ENCODE assay signal across 8 mouse cellular contexts in the genomic region with DNA sequence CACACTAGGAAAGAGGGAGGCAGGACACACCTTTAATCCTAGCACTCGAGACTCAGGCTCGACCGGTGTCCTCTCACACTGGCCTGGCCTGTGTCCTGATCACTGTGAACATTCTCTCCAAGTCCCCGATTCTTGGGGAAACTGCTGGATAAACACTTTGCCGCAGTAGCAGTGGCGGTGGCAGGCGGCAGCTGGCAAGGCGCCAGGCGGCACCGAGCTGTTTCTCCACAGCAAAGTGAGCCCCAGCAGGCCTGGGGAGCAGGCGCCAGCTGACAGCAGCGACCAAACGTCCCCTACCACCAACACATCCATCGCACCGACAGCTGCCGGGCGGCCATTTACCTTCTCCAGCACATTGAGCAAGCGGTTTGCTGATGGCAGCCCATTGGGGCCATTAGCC. TPM values are rescaled to one million over a fixed set of nuclear protein-coding genes. Genes with fewer than 3 reads are reported as not detected.
DNase-seq lines count a peak whose midpoint lies in the region; ATAC-seq and TF ChIP-seq lines count a peak whose summit lies in the region.

No protein-coding gene starts in this region.

- H3K27me3 ChIP-seq in limb, embryonic 12.5 days: no peaks in the 10 kb centered on the region
- no peaks in the 10 kb centered on the region for H3K27me3 ChIP-seq in limb, embryonic 10.5 days (ENCODE audit: low read depth, poor library complexity, severe bottlenecking)
- H3K27me3 ChIP-seq in forebrain, embryonic 14.5 days (replicated peaks; ENCODE audit: control insufficient read depth, insufficient read depth, low read length): no peaks in the 10 kb centered on the region
- H3K27me3 ChIP-seq in hindbrain, embryonic 11.5 days (ENCODE audit: control insufficient read depth, insufficient read depth, low read length): no peaks in the 10 kb centered on the region
- no peaks in the 10 kb centered on the region for H3K27me3 ChIP-seq in stomach, postnatal 0 days (ENCODE audit: control insufficient read depth, insufficient read depth, low read length)

- H3K4me3 ChIP-seq in limb, embryonic 12.5 days (replicated peaks): no peak overlapping the region
- H3K4me3 ChIP-seq in limb, embryonic 10.5 days: no peak overlapping the region
- H3K4me3 ChIP-seq in forebrain, embryonic 14.5 days (ENCODE audit: low read depth, low read length): no peak overlapping the region
- no peak overlapping the region for H3K4me3 ChIP-seq in hindbrain, embryonic 11.5 days (ENCODE audit: low read depth, low read length)
- no peak overlapping the region for H3K4me3 ChIP-seq in stomach, postnatal 0 days (ENCODE audit: low read depth, low read length)

- H3K36me3 ChIP-seq in limb, embryonic 12.5 days: peaks cover 99% of the 10 kb centered on the region
- H3K36me3 ChIP-seq in limb, embryonic 10.5 days: peaks cover 100% of the 10 kb centered on the region
- H3K36me3 ChIP-seq in forebrain, embryonic 14.5 days (ENCODE audit: control insufficient read depth, insufficient read depth, low read length): peaks cover 75% of the 10 kb centered on the region
- H3K36me3 ChIP-seq in hindbrain, embryonic 11.5 days (ENCODE audit: control insufficient read depth, insufficient read depth, low read length): peaks cover 26% of the 10 kb centered on the region
- peaks cover 19% of the 10 kb centered on the region for H3K36me3 ChIP-seq in stomach, postnatal 0 days (ENCODE audit: control insufficient read depth, insufficient read depth, low read length)

- ATAC-seq in limb, embryonic 12.5 days (ENCODE audit: insufficient number of reproducible peaks, insufficient read depth, low FRiP score, low TSS enrichment, low read depth): no peak
- peak; percentile 44 for ATAC-seq in forebrain, embryonic 14.5 days
- peak; percentile 21; the same call in 1 of the 2 replicates for ATAC-seq in hindbrain, embryonic 11.5 days (ENCODE audit: low FRiP score)
- no peak for ATAC-seq in stomach, postnatal 0 days (ENCODE audit: low FRiP score, low TSS enrichment)

- H3K4me1 ChIP-seq in limb, embryonic 12.5 days (replicated peaks): peaks cover 58% of the 10 kb centered on the region
- peaks cover 27% of the 10 kb centered on the region for H3K4me1 ChIP-seq in limb, embryonic 10.5 days
- H3K4me1 ChIP-seq in forebrain, embryonic 14.5 days (ENCODE audit: control insufficient read depth, insufficient read depth, low read length): peaks cover 48% of the 10 kb centered on the region
- H3K4me1 ChIP-seq in hindbrain, embryonic 11.5 days (replicated peaks; ENCODE audit: control insufficient read depth, insufficient read depth, low read length): peaks cover 53% of the 10 kb centered on the region
- peaks cover 22% of the 10 kb centered on the region for H3K4me1 ChIP-seq in stomach, postnatal 0 days (replicated peaks; ENCODE audit: control insufficient read depth, insufficient read depth)

- TF ChIP-seq EP300 in stomach, postnatal 0 days (optimal IDR thresholded peaks at IDR 0.05): no peak

- peak overlapping the region; percentile 72 for H3K27ac ChIP-seq in limb, embryonic 12.5 days
- H3K27ac ChIP-seq in limb, embryonic 10.5 days: no peak overlapping the region
- peak overlapping the region; percentile 89 for H3K27ac ChIP-seq in forebrain, embryonic 14.5 days (ENCODE audit: low read depth, low read length)
- H3K27ac ChIP-seq in hindbrain, embryonic 11.5 days (ENCODE audit: low read depth, low read length): peak overlapping the region; percentile 93
- peak overlapping the region; percentile 58 for H3K27ac ChIP-seq in stomach, postnatal 0 days (replicated peaks)

- no peaks in the 10 kb centered on the region for H3K9me3 ChIP-seq in limb, embryonic 12.5 days
- no peaks in the 10 kb centered on the region for H3K9me3 ChIP-seq in limb, embryonic 10.5 days (replicated peaks)
- no peaks in the 10 kb centered on the region for H3K9me3 ChIP-seq in forebrain, embryonic 14.5 days (replicated peaks; ENCODE audit: control insufficient read depth, low read length)
- H3K9me3 ChIP-seq in hindbrain, embryonic 11.5 days (ENCODE audit: control insufficient read depth, low read length): no peaks in the 10 kb centered on the region
- H3K9me3 ChIP-seq in stomach, postnatal 0 days (ENCODE audit: control insufficient read depth, low read length): no peaks in the 10 kb centered on the region

- H3K4me2 ChIP-seq in limb, embryonic 12.5 days: no peak overlapping the region
- H3K4me2 ChIP-seq in forebrain, embryonic 14.5 days (ENCODE audit: low read length): peak overlapping the region; percentile 2
- no peak overlapping the region for H3K4me2 ChIP-seq in hindbrain, embryonic 11.5 days (replicated peaks; ENCODE audit: low read depth, low read length)
- H3K4me2 ChIP-seq in stomach, postnatal 0 days (replicated peaks; ENCODE audit: low read depth): 0 out of 2 replicates have a peak overlapping the region, but pooled peaks have one; percentile 3

- H3K9ac ChIP-seq in limb, embryonic 12.5 days (replicated peaks): 0 out of 2 replicates have a peak overlapping the region, but pooled peaks have one; percentile 1
- peak overlapping the region; percentile 33; the same call in 1 of the 2 replicates for H3K9ac ChIP-seq in forebrain, embryonic 14.5 days (ENCODE audit: low read length)
- H3K9ac ChIP-seq in hindbrain, embryonic 11.5 days (ENCODE audit: low read depth, low read length): peak overlapping the region; percentile 49
- 0 out of 2 replicates have a peak overlapping the region, but pooled peaks have one; percentile 38 for H3K9ac ChIP-seq in stomach, postnatal 0 days (ENCODE audit: low read length)

- TF ChIP-seq CTCF in stomach, postnatal 0 days (IDR thresholded peaks at IDR 0.05; ENCODE audit: low read depth): no peak

- 68% methylated on average over 18 of the region's 18 CpGs for WGBS in limb, embryonic 12.5 days
- 85% methylated on average over 18 of the region's 18 CpGs for WGBS in limb, embryonic 10.5 days
- WGBS in forebrain, embryonic 14.5 days: 15% methylated on average over 18 of the region's 18 CpGs
- 63% methylated on average over 18 of the region's 18 CpGs for WGBS in hindbrain, embryonic 11.5 days
- WGBS in stomach, postnatal 0 days: 21% methylated on average over 18 of the region's 18 CpGs

- no peak for DNase-seq in limb, embryonic 10.5 days (ENCODE audit: low spot score)
- peak; percentile 86 for DNase-seq in forebrain, embryonic 14.5 days (ENCODE audit: low spot score)
- DNase-seq in hindbrain, embryonic 11.5 days (ENCODE audit: low spot score): peak; percentile 60
- DNase-seq in layer of hippocampus, postnatal 10 days (ENCODE audit: low spot score in 2 of 2): peak; percentile 78 to 86
- DNase-seq in mesoderm, embryonic 11.5 days (ENCODE audit: low read depth, low spot score): peak; percentile 34
- DNase-seq in stomach, postnatal 0 days (ENCODE audit: low spot score): peak; percentile 81
- no peak for DNase-seq in spleen, postnatal 4 days (ENCODE audit: low spot score in 2 of 2)

RNA-seq across cellular contexts. Expression of gene Akt1, which starts 9.2 kb away (rescaled TPM):
- polyA plus RNA-seq in limb, embryonic 12.5 days (2016; fragmentation: Nextera tagmentation; extraction: Ambion mirVana): 67.0 and 156 TPM in 2 replicates
- polyA plus RNA-seq in limb, embryonic 10.5 days (2016; fragmentation: Nextera tagmentation; extraction: Ambion mirVana): 59.3 and 82.8 TPM in 2 replicates
- polyA plus RNA-seq in forebrain, embryonic 14.5 days (2014; fragmentation: Nextera tagmentation; extraction: Ambion mirVana): 61.7 and 65.4 TPM in 2 replicates
- polyA plus RNA-seq in hindbrain, embryonic 11.5 days (2014; fragmentation: Nextera tagmentation; extraction: Ambion mirVana): 50.8 and 76.5 TPM in 2 replicates
- 100 to 1,000 TPM; 182 to 185 TPM for total RNA-seq in layer of hippocampus, postnatal 10 days (2021)
- polyA plus RNA-seq in stomach, postnatal 0 days (2015; fragmentation: Nextera tagmentation; extraction: Ambion mirVana): 84.5 and 98.2 TPM in 2 replicates

RNA-seq across cellular contexts. Expression of gene Zbtb42, which starts 13.2 kb away (rescaled TPM):
- polyA plus RNA-seq in limb, embryonic 12.5 days (2016; fragmentation: Nextera tagmentation; extraction: Ambion mirVana): 1.4 and 2.7 TPM in 2 replicates
- 1.4 and 2.7 TPM in 2 replicates for polyA plus RNA-seq in limb, embryonic 10.5 days (2016; fragmentation: Nextera tagmentation; extraction: Ambion mirVana)
- 1.0 and 1.8 TPM in 2 replicates for polyA plus RNA-seq in forebrain, embryonic 14.5 days (2014; fragmentation: Nextera tagmentation; extraction: Ambion mirVana)
- 4.3 and 7.0 TPM in 2 replicates for polyA plus RNA-seq in hindbrain, embryonic 11.5 days (2014; fragmentation: Nextera tagmentation; extraction: Ambion mirVana)
- total RNA-seq in layer of hippocampus, postnatal 10 days (2021): under 1 TPM; 0.33 to 0.80 TPM
- 11.3 and 12.1 TPM in 2 replicates for polyA plus RNA-seq in stomach, postnatal 0 days (2015; fragmentation: Nextera tagmentation; extraction: Ambion mirVana)

RNA-seq across cellular contexts. Expression of gene Siva1, which starts 21.0 kb away (rescaled TPM):
- 248 and 258 TPM in 2 replicates for polyA plus RNA-seq in limb, embryonic 12.5 days (2016; fragmentation: Nextera tagmentation; extraction: Ambion mirVana)
- polyA plus RNA-seq in limb, embryonic 10.5 days (2016; fragmentation: Nextera tagmentation; extraction: Ambion mirVana): 359 and 361 TPM in 2 replicates
- 94.1 and 155 TPM in 2 replicates for polyA plus RNA-seq in forebrain, embryonic 14.5 days (2014; fragmentation: Nextera tagmentation; extraction: Ambion mirVana)
- 178 and 182 TPM in 2 replicates for polyA plus RNA-seq in hindbrain, embryonic 11.5 days (2014; fragmentation: Nextera tagmentation; extraction: Ambion mirVana)
- 10 to 100 TPM; 17.0 to 19.5 TPM for total RNA-seq in layer of hippocampus, postnatal 10 days (2021)
- polyA plus RNA-seq in stomach, postnatal 0 days (2015; fragmentation: Nextera tagmentation; extraction: Ambion mirVana): 91.5 and 97.1 TPM in 2 replicates

RNA-seq across cellular contexts. Expression of gene Adssl1, which starts 45.6 kb away (rescaled TPM):
- 9.2 and 10.0 TPM in 2 replicates for polyA plus RNA-seq in limb, embryonic 12.5 days (2016; fragmentation: Nextera tagmentation; extraction: Ambion mirVana)
- polyA plus RNA-seq in limb, embryonic 10.5 days (2016; fragmentation: Nextera tagmentation; extraction: Ambion mirVana): 1.9 and 3.0 TPM in 2 replicates
- 2.0 and 2.1 TPM in 2 replicates for polyA plus RNA-seq in forebrain, embryonic 14.5 days (2014; fragmentation: Nextera tagmentation; extraction: Ambion mirVana)
- polyA plus RNA-seq in hindbrain, embryonic 11.5 days (2014; fragmentation: Nextera tagmentation; extraction: Ambion mirVana): 2.1 and 2.6 TPM in 2 replicates
- 1 to 10 TPM; 2.1 to 2.4 TPM for total RNA-seq in layer of hippocampus, postnatal 10 days (2021)
- 4.7 and 6.4 TPM in 2 replicates for polyA plus RNA-seq in stomach, postnatal 0 days (2015; fragmentation: Nextera tagmentation; extraction: Ambion mirVana)

RNA-seq across cellular contexts. Expression of gene Cep170b, which starts 54.8 kb away (rescaled TPM):
- 17.8 and 18.8 TPM in 2 replicates for polyA plus RNA-seq in limb, embryonic 12.5 days (2016; fragmentation: Nextera tagmentation; extraction: Ambion mirVana)
- polyA plus RNA-seq in limb, embryonic 10.5 days (2016; fragmentation: Nextera tagmentation; extraction: Ambion mirVana): 6.7 and 12.3 TPM in 2 replicates
- polyA plus RNA-seq in forebrain, embryonic 14.5 days (2014; fragmentation: Nextera tagmentation; extraction: Ambion mirVana): 10.3 and 15.7 TPM in 2 replicates
- polyA plus RNA-seq in hindbrain, embryonic 11.5 days (2014; fragmentation: Nextera tagmentation; extraction: Ambion mirVana): 8.5 and 8.7 TPM in 2 replicates
- 100 to 1,000 TPM; 180 to 199 TPM for total RNA-seq in layer of hippocampus, postnatal 10 days (2021)
- 20.7 and 21.2 TPM in 2 replicates for polyA plus RNA-seq in stomach, postnatal 0 days (2015; fragmentation: Nextera tagmentation; extraction: Ambion mirVana)

Comparison
In these comparisons a context has a peak if more than half of its experiments do, and no peak if none do; other contexts are left out.
1. ATAC-seq: peak in forebrain, embryonic 14.5 days (single experiment) and hindbrain, embryonic 11.5 days (single experiment); none in limb, embryonic 12.5 days (single experiment) and stomach, postnatal 0 days (single experiment).
2. H3K4me2 ChIP-seq: peak in forebrain, embryonic 14.5 days (single experiment) and stomach, postnatal 0 days (single experiment); none in limb, embryonic 12.5 days (single experiment) and hindbrain, embryonic 11.5 days (single experiment).
3. DNase-seq: peak in forebrain, embryonic 14.5 days (single experiment), hindbrain, embryonic 11.5 days (single experiment), layer of hippocampus, postnatal 10 days (2 of 2), mesoderm, embryonic 11.5 days (single experiment) and stomach, postnatal 0 days (single experiment); none in limb, embryonic 10.5 days (single experiment) and spleen, postnatal 4 days (0 of 2).
4. Peak in every context shown above with its lines, with median percentiles within 50 percentile points of each other: H3K9ac ChIP-seq.